ENCODE assay signal across 7 mouse cellular contexts in the genomic region with DNA sequence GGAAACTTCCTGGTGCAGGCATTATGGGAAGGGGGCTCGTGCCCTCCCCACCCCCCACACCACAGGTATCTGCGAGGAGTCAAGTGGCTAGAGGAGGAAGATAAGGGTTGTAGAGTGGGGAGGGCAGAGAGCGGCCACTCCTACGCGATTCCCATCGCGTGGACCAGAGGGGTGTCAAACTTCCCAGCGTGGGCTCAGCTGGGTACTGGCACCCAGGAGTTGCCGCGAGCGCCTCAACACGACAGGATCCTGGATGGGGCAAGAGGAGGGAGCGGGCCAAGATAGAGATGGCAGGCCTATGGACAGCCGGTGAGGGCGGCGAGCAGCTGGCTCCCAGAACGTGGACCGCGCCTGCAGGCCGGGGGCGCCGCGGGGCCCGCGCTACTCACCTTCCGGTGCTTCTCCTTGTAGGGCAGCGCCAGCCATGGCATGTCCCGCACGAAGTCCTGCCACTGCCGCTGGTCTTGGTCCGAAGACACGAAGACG. TPM values are rescaled to one million over a fixed set of nuclear protein-coding genes. Genes with fewer than 3 reads are reported as not detected.
A peak's percentile ranks its signal among the peaks of the same experiment; 100 is the strongest.
DNase-seq lines count a peak whose midpoint lies in the region; ATAC-seq lines count a peak whose summit lies in the region.

No protein-coding gene starts in this region.

- H3K4me2 ChIP-seq in liver, embryonic 11.5 days = peak overlapping the region; percentile 100

- peak; percentile 67 for ATAC-seq in liver, embryonic 11.5 days (replicated peaks; ENCODE audit: low FRiP score)
- ATAC-seq in neutrophil, adult 5-6 weeks (ENCODE audit: extremely low read depth, insufficient number of reproducible peaks, low FRiP score, poor library complexity, severe bottlenecking) = peak; percentile 13; the same call in 1 of the 2 replicates

- peak; percentile 76 for DNase-seq in 3134 (ENCODE audit: extremely low read depth, insufficient read length, low spot score)
- peak; percentile 56 for DNase-seq in 416B (ENCODE audit: low read depth)
- DNase-seq in cerebellum, postnatal 10 days = peak; percentile 76
- DNase-seq in gastrocnemius, postnatal 25 days = peak; percentile 73
- DNase-seq in liver, embryonic 11.5 days (ENCODE audit: low spot score) = no peak
- no peak for DNase-seq in T-cell, adult 2 months (ENCODE audit: low spot score)

- peak overlapping the region; percentile 72 for H3K9ac ChIP-seq in liver, embryonic 11.5 days (ENCODE audit: low read depth, low read length)

- peak overlapping the region; percentile 58; the same call in 1 of the 2 replicates for H3K27ac ChIP-seq in liver, embryonic 11.5 days (ENCODE audit: low read depth, low read length)

- no peaks in the 10 kb centered on the region for H3K9me3 ChIP-seq in liver, embryonic 11.5 days (ENCODE audit: control insufficient read depth, low read length)

- peak overlapping the region; percentile 83 for H3K4me3 ChIP-seq in liver, embryonic 11.5 days (ENCODE audit: low read depth, low read length)

- H3K36me3 ChIP-seq in liver, embryonic 11.5 days (ENCODE audit: control insufficient read depth, insufficient read depth, low read length) = no peaks in the 10 kb centered on the region

- H3K4me1 ChIP-seq in liver, embryonic 11.5 days (replicated peaks; ENCODE audit: control insufficient read depth, insufficient read depth, low read length) = peaks cover 11% of the 10 kb centered on the region

- no peaks in the 10 kb centered on the region; the same call in 1 of the 2 replicates for H3K27me3 ChIP-seq in liver, embryonic 11.5 days (replicated peaks; ENCODE audit: control insufficient read depth, insufficient read depth, low read length)

- WGBS in liver, embryonic 11.5 days = under 1% methylated on average over 30 of the region's 33 CpGs

RNA-seq across cellular contexts. Expression of gene Nxn, which starts 0.6 kb away (rescaled TPM):
- 10 to 100 TPM; 25.6 to 32.0 TPM for total RNA-seq in gastrocnemius, postnatal 25 days (2021)
- 11.8 and 12.0 TPM in 2 replicates for polyA plus RNA-seq in liver, embryonic 11.5 days (2014; fragmentation: Nextera tagmentation; extraction: Ambion mirVana)
- 4.2 and 5.0 TPM in 2 replicates for total RNA-seq in neutrophil, adult 5-6 weeks (2017)

RNA-seq across cellular contexts. Expression of gene Timm22, which starts 8.4 kb away (rescaled TPM):
- total RNA-seq in gastrocnemius, postnatal 25 days (2021) = 10 to 100 TPM; 40.4 to 40.8 TPM
- polyA plus RNA-seq in liver, embryonic 11.5 days (2014; fragmentation: Nextera tagmentation; extraction: Ambion mirVana) = 91.2 and 91.9 TPM in 2 replicates
- 4.3 and 5.6 TPM in 2 replicates for total RNA-seq in neutrophil, adult 5-6 weeks (2017)

Comparison
In these comparisons a context has a peak if more than half of its experiments do, and no peak if none do; other contexts are left out.
1. DNase-seq: peak in 3134 (single experiment), 416B (single experiment), cerebellum, postnatal 10 days (2 of 2) and gastrocnemius, postnatal 25 days (single experiment); none in liver, embryonic 11.5 days (single experiment) and T-cell, adult 2 months (single experiment).